ENCODE assay signal across 9 mouse cellular contexts in genomic region chr2:12060034-12060723, GRCm38 (mm10).
DNase-seq lines count a peak whose midpoint lies in the region; ATAC-seq and TF ChIP-seq lines count a peak whose summit lies in the region.
"Had no signal": no experiment of that assay in that cellular context is flagged by ENCODE, and none has a peak within 500 bp of the region (broad histone marks: within the 10 kb centered on the region; RNA-seq: fewer than 3 reads in every experiment).

No protein-coding gene starts in this region.

- no peak for TF ChIP-seq CTCF in stomach, postnatal 0 days (IDR thresholded peaks at IDR 0.05; ENCODE audit: low read depth)
- TF ChIP-seq CTCF in liver, adult 2 months (IDR thresholded peaks at IDR 0.05; ENCODE audit: low read depth, low read length) = no peak

- H3K9ac ChIP-seq in stomach, embryonic 14.5 days (replicated peaks; ENCODE audit: low read depth, low read length) = no peak overlapping the region
- H3K9ac ChIP-seq in stomach, postnatal 0 days (ENCODE audit: low read length) = no peak overlapping the region
- H3K9ac ChIP-seq in intestine, embryonic 14.5 days (ENCODE audit: low read length) = no peak overlapping the region
- H3K9ac ChIP-seq in liver, adult 2 months (ENCODE audit: low read depth, low read length) = no peak overlapping the region
- no peak overlapping the region for H3K9ac ChIP-seq in midbrain, embryonic 13.5 days (replicated peaks)
- H3K9ac ChIP-seq: liver, embryonic 14.5 days had no signal

- H3K27me3 ChIP-seq in stomach, embryonic 14.5 days (ENCODE audit: control insufficient read depth, insufficient read depth, low read length) = no peaks in the 10 kb centered on the region
- no peaks in the 10 kb centered on the region for H3K27me3 ChIP-seq in stomach, postnatal 0 days (ENCODE audit: control insufficient read depth, insufficient read depth, low read length)
- H3K27me3 ChIP-seq in intestine, embryonic 14.5 days (replicated peaks; ENCODE audit: control insufficient read depth, insufficient read depth, low read length) = no peaks in the 10 kb centered on the region
- no peaks in the 10 kb centered on the region for H3K27me3 ChIP-seq in liver, adult 2 months (ENCODE audit: control insufficient read depth, insufficient read depth, low read length)
- H3K27me3 ChIP-seq in midbrain, embryonic 13.5 days = no peaks in the 10 kb centered on the region

- no peak for TF ChIP-seq EP300 in stomach, postnatal 0 days (optimal IDR thresholded peaks at IDR 0.05)

- ATAC-seq in stomach, embryonic 14.5 days (ENCODE audit: insufficient number of reproducible peaks, insufficient read depth, low FRiP score, low read depth) = peak; percentile 94
- no peak for ATAC-seq in stomach, postnatal 0 days (ENCODE audit: low FRiP score, low TSS enrichment)
- ATAC-seq in intestine, embryonic 14.5 days (replicated peaks; ENCODE audit: low FRiP score, low TSS enrichment, low read depth) = peak; percentile 95
- ATAC-seq in midbrain, embryonic 13.5 days = no peak

- TF ChIP-seq POLR2A in liver, adult 2 months (IDR thresholded peaks at IDR 0.05; ENCODE audit: extremely low read depth, insufficient read depth, low read length) = no peak

- WGBS in stomach, embryonic 14.5 days = 31% methylated on average over 5 of the region's 5 CpGs
- 44% methylated on average over 5 of the region's 5 CpGs for WGBS in stomach, postnatal 0 days
- 18% methylated on average over 5 of the region's 5 CpGs for WGBS in intestine, embryonic 14.5 days
- 67% methylated on average over 5 of the region's 5 CpGs for WGBS in liver, adult 2 months
- 82% methylated on average over 5 of the region's 5 CpGs for WGBS in midbrain, embryonic 13.5 days

- no peaks in the 10 kb centered on the region for H3K36me3 ChIP-seq in stomach, embryonic 14.5 days (ENCODE audit: control insufficient read depth, insufficient read depth, low read length)
- H3K36me3 ChIP-seq in stomach, postnatal 0 days (ENCODE audit: control insufficient read depth, insufficient read depth, low read length) = no peaks in the 10 kb centered on the region
- H3K36me3 ChIP-seq in intestine, embryonic 14.5 days (ENCODE audit: control insufficient read depth, insufficient read depth, low read length) = no peaks in the 10 kb centered on the region
- no peaks in the 10 kb centered on the region for H3K36me3 ChIP-seq in liver, adult 2 months (ENCODE audit: control insufficient read depth, insufficient read depth, low read length)
- H3K36me3 ChIP-seq in midbrain, embryonic 13.5 days = no peaks in the 10 kb centered on the region

- no peak for DNase-seq in stomach, postnatal 0 days (ENCODE audit: low spot score)
- peak; percentile 58 for DNase-seq in intestine, embryonic 14.5 days (ENCODE audit: low spot score)
- peak; percentile 18 for DNase-seq in liver, adult 2 months (ENCODE audit: extremely low read depth, low read depth, low spot score)
- no peak for DNase-seq in cerebellum, postnatal 25 days
- DNase-seq in left cerebral cortex, adult 18-20 months (ENCODE audit: low spot score in 2 of 2) = no peak
- DNase-seq in frontal cortex, postnatal 36 days (ENCODE audit: low spot score in 2 of 2) = no peak

- H3K27ac ChIP-seq in stomach, embryonic 14.5 days (ENCODE audit: low read length) = peak overlapping the region; percentile 66; the same call in 1 of the 2 replicates
- H3K27ac ChIP-seq in stomach, postnatal 0 days (replicated peaks) = no peak overlapping the region
- H3K27ac ChIP-seq in intestine, embryonic 14.5 days (ENCODE audit: low read depth) = peak overlapping the region; percentile 60
- no peak overlapping the region for H3K27ac ChIP-seq in liver, adult 2 months (replicated peaks; ENCODE audit: insufficient read depth, low read depth, low read length)
- H3K27ac ChIP-seq in midbrain, embryonic 13.5 days = no peak overlapping the region
- H3K27ac ChIP-seq: liver, embryonic 14.5 days had no signal

- peaks cover 4% of the 10 kb centered on the region; the same call in 1 of the 2 replicates for H3K4me1 ChIP-seq in stomach, embryonic 14.5 days (ENCODE audit: control insufficient read depth, insufficient read depth, low read length)
- no peaks in the 10 kb centered on the region for H3K4me1 ChIP-seq in stomach, postnatal 0 days (replicated peaks; ENCODE audit: control insufficient read depth, insufficient read depth)
- 0 out of 2 replicates have a peak, but pooled peaks cover 7% of the 10 kb centered on the region for H3K4me1 ChIP-seq in intestine, embryonic 14.5 days (replicated peaks; ENCODE audit: control insufficient read depth, insufficient read depth, low read length)
- H3K4me1 ChIP-seq in liver, adult 2 months (ENCODE audit: control insufficient read depth, insufficient read depth, low read length) = peaks cover 3% of the 10 kb centered on the region; the same call in 1 of the 2 replicates
- H3K4me1 ChIP-seq in midbrain, embryonic 13.5 days (replicated peaks) = no peaks in the 10 kb centered on the region

- no peaks in the 10 kb centered on the region for H3K79me2 ChIP-seq in liver, adult 2 months (ENCODE audit: control insufficient read depth, insufficient read depth, low read length)

- no peak overlapping the region for H3K4me3 ChIP-seq in stomach, embryonic 14.5 days (ENCODE audit: low read depth, low read length)
- no peak overlapping the region for H3K4me3 ChIP-seq in stomach, postnatal 0 days (ENCODE audit: low read depth, low read length)
- no peak overlapping the region for H3K4me3 ChIP-seq in intestine, embryonic 14.5 days (ENCODE audit: low read depth, low read length)
- H3K4me3 ChIP-seq in liver, adult 2 months (ENCODE audit: insufficient read depth, low read depth, low read length) = no peak overlapping the region
- H3K4me3 ChIP-seq in midbrain, embryonic 13.5 days (replicated peaks) = no peak overlapping the region

- H3K9me3 ChIP-seq in stomach, embryonic 14.5 days (ENCODE audit: control insufficient read depth, low read depth, low read length) = no peaks in the 10 kb centered on the region
- no peaks in the 10 kb centered on the region for H3K9me3 ChIP-seq in stomach, postnatal 0 days (ENCODE audit: control insufficient read depth, low read length)
- no peaks in the 10 kb centered on the region for H3K9me3 ChIP-seq in intestine, embryonic 14.5 days (ENCODE audit: control insufficient read depth, low read length)
- no peaks in the 10 kb centered on the region for H3K9me3 ChIP-seq in midbrain, embryonic 13.5 days

- H3K4me2 ChIP-seq in stomach, embryonic 14.5 days (replicated peaks; ENCODE audit: low read depth, low read length) = no peak overlapping the region
- H3K4me2 ChIP-seq in stomach, postnatal 0 days (replicated peaks; ENCODE audit: low read depth) = no peak overlapping the region
- H3K4me2 ChIP-seq in intestine, embryonic 14.5 days (ENCODE audit: low read length) = no peak overlapping the region
- no peak overlapping the region for H3K4me2 ChIP-seq in midbrain, embryonic 13.5 days (replicated peaks)

Comparison
In these comparisons a context has a peak if more than half of its experiments do, and no peak if none do; other contexts are left out.
1. ATAC-seq: peak in stomach, embryonic 14.5 days (single experiment) and intestine, embryonic 14.5 days (single experiment); none in stomach, postnatal 0 days (single experiment) and midbrain, embryonic 13.5 days (single experiment).
2. H3K27ac ChIP-seq: peak in stomach, embryonic 14.5 days (single experiment) and intestine, embryonic 14.5 days (single experiment); none in stomach, postnatal 0 days (single experiment), liver, adult 2 months (single experiment) and midbrain, embryonic 13.5 days (single experiment).
3. DNase-seq: peak in intestine, embryonic 14.5 days (single experiment) and liver, adult 2 months (single experiment); none in stomach, postnatal 0 days (single experiment), cerebellum, postnatal 25 days (0 of 2), left cerebral cortex, adult 18-20 months (0 of 2) and frontal cortex, postnatal 36 days (0 of 2).